Mouse (Mus musculus) layer of hippocampus, adult 11-12 months (tissue): ENCODE measurements around the gene Cd300ld5.
"Not testable (repeated sequence)": the region's sequence is repeated elsewhere in the genome, so short reads cannot be mapped to it uniquely, and the experiment has no call there.

Experiments used
- DNase-seq: peaks from one replicate; pipeline ENCODE4 v3.0.0; 2022; ENCODE audit warnings: low spot score

Gene Cd300ld5

DNA sequence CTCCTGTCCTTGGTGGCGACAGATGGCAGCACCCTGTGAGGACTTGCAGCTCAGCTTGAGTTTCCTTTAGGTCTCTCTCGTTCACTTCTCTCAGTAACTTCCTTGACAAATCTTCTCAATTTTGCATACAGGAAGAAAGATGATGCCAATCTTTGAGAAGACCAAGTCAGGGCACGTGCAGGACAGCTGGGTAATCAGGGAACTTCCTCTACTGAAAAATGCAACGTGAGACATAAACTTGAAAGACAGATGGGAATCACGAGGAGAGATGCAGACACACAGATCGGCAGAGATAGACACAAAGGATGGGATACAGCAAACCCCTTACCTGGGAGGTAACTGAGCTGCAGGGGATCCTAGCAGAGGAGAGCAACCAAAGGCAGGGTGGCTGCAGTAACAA lies at the start of gene Cd300ld5:
Cd300ld5 (minus strand) TSS at position 101 of the 400 bp plus-strand sequence.
- not testable (repeated sequence) for DNase-seq

DNA sequence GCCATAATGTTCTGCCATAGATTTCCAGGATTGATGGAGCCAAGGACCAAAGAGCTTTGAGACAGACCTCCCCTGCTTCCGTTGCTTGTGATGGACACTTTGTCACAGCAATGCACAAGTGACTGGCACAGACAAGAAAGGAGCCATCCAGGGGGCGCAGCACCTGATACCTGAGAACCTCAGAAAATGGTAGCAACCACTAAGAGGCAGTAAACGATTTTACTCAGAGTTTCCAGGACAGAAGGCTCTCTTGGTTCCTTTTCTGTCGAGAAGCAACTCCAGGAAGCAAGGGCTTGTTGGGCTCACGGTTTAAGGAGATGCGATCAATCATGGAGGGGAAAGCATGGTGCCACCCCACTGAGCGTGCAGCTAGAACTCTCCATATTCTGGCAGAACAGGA lies 48.6 kb upstream of the Cd300ld5 start:
- DNase-seq, result no peak

DNA sequence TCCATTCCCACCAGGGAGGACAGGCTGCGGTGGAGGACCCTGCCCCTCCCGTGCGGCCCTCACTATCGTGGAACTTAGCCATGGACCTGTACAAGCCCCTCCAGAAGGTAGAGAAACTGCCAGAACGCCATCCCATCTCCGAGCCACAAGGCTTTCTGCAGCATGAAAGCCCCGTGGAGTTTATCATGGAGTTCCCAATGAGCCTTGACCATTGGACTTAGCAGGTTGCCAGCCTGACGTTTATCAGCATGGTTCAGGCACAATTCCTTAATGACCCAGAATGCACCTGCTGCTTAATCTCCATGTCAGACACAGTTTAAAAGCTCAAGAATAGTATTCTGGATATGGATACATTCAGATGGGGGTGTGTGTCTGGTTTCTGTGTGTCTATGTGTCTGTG lies 47.5 kb upstream of the Cd300ld5 start:
- DNase-seq, result no peak

DNA sequence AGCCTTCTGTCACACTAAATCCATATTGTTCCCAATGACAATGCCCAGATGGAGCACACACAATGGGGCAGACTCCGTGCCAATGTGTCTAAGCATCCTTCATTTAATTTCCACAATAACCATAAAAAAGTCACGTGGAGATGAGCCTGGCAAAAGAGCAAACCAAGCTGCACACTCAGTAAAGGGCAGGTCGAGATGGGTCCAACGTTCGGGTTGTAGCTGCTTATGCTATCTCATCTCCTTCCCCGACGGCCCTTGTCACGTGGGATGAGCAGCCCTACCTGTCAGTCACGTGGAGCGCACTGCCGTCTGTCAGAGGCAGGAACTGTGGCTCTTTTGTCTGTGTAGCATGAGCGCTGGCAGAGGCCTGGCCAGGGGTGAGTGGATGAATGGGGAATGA lies 47.0 kb upstream of the Cd300ld5 start:
- DNase-seq, result no peak

DNA sequence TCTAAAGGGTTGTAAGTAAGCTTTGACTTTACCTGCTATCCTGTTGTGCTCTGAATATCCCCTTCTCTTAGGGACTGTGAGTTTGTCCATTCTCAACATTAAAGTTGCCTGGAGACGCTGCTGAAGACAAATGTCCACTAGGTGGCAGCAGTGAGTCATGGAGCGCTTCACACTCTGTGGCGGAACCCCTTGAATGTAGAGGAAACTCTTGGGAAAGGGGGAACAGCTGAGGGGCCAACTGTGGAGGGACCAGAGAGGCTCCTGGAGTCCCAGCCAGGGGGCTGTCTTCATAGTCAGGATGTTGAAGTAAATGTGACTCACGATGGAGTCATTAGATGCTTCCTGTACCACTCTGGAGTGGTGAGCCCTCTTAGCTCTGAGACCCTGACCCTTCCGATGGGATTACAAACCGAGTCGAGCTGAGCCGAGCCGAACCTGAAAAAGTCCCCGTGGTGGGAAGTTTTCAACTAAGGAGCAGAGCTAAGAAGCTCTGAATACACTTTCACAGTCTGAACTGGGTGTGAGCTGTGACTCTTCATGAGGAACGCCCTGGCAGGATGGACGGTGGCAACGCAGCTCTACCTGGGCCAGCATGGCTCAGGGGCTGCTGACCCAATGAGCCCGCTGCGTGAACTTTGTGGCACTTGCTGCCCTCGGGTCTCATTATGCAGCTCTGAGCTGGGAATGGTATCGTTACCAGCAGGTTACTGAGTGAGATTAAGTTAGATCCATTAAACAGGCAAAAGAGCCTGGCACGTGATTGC lies 46.0 kb upstream of the Cd300ld5 start:
- peak; percentile 85 for DNase-seq

DNA sequence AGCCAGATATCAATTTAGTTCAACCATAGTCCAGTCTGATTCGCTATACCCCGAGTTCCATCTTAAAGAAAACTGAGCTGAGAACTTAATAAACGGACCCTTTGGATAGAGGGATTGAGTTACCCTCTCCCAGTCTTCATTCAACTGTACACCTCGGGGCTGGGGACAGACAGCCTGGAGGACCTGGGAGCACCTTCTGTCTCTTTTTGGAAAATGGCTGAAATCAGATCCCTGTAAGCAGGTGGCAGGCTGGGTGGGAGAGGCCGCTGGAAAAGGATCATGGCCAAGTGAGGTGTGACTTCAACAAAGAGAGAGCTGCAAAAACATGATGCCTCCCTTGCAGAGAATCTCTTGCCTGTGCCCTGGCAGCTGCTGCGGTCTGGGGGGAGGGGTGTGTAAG lies 44.6 kb upstream of the Cd300ld5 start:
- DNase-seq, result no peak

DNA sequence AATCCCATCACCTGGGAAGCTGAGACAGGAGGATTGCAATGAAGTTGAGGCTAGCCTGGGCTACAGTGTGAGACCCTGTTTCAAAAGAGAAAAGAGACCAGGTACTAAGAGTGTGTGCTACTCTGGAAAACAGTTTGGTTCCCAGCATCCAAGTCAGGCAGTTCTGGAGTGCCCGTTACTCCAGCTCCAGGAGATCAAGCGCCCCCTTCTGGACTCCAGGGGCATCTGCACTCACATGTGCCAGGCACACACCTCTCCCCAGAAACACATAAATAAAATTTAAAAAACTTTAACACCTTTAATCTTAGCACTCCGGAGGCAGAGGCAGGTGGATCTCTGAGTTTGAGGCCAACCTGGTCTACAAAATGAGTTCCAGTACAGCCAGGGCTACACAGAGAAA lies 43.8 kb upstream of the Cd300ld5 start:
- DNase-seq, result no peak

DNA sequence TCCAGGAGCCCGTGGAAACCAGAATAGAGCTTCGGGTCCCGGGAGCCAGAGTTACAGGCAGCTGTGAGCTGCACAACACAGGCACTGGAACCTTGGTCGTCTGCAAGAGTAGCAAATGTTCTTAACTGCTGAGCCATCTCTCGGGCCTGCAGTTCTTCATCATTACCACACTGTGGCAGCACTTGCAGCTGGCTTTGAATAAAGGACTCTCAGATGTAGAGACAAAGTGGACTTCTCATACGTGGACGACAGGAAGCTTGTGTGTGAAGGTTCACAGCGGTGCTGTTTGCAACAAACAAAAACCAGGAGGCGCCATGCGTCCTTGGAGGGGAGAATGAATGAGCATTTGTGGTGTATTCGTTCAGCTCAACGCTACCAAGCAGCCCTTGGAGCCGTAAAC lies 43.3 kb upstream of the Cd300ld5 start:
- DNase-seq, result peak; percentile 68

DNA sequence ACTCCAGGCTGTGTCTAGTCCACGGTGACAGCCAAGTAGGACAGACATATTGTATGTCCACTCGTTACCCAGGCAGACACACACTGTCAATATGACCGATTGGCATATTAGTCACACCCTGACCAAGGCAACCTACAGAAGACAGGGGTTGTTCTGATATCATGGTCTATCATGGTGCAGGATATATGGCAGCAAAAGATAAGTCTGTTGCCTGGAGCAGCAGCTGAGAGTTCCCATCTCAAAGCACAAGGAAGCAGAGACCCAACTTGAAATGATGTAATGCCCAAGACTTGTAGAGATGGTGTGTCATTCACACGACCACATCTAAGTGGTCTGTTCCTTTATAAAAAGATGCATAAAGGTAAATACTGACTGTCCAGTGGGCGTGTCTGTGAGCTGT lies 41.1 kb upstream of the Cd300ld5 start:
- no peak for DNase-seq

DNA sequence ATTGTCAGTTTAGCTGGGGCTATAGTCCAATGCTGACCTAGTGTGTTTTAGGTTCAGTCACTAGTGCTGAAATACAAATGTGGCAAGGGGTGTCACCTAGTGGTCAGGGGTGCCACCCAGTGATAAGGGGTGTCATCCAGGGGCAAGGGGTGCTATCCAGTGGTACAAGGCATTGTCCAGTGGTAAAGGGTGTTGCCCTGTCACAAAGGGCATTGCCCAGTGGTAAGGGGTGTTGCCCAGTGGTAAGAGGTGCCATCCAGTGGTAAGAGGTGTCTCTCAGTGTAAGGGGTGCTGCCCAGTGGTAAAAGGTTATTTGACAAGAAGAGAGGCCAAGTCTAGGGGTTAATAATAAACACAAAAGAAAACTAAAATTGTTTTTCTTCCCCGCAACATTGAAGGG lies 39.9 kb upstream of the Cd300ld5 start:
- no peak for DNase-seq

DNA sequence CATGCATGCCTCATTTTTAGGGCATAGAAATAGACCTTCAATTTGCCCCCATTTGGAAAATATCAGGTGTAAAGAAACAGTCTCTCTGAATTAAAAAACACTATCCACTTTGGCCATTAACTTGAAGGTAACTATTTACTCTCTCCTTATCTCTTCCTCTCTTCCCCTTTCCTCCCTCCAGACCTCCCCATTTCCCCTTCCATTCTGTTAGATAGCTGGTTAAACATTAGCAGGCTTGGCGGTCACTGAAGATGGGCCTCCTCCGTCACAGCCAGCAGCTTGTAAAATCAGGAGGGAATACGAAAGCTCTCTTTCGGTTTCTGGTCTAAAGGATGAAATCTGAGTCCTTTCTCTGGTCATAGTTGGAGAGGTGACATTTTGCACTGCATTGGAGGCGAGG lies 38.3 kb upstream of the Cd300ld5 start:
- no peak for DNase-seq

DNA sequence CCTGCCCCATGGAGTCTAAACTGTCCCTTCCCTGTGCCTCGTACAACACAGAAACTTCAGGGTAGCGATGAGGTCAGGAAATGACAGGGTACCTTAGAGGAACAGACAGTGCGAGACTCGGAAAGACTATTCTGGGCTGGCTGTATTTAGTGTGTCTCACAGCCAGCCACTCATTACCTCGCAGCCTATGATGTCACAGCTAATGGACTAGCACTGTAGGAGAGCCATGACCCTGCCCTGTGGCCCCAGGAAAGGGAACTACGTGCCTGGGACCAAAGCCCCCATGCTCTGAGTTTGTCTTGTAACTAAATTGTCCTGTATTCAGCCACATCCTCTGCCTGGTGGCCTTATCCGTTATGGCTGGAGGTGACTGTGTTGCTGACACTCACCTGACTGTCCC lies 37.8 kb upstream of the Cd300ld5 start:
- DNase-seq, result no peak

DNA sequence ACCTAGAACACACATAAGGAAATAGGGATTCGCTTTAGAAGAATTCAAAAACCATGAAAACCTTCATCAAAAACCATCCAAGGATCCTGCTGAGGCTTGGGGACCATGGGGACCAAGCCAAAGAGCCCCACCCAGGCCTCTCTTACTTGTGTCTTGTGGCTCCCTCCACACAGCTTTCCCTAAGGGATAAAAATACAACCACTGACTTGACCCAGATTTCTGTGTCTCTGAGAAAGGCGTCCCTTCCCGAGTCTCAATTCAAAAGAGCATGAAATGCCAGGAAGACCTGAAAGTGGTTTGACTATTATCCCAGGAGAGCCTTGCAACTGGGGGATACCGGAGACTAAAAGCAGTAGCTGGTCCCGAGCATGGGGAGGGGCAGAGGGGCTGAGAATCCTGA lies 35.4 kb upstream of the Cd300ld5 start:
- no peak for DNase-seq

DNA sequence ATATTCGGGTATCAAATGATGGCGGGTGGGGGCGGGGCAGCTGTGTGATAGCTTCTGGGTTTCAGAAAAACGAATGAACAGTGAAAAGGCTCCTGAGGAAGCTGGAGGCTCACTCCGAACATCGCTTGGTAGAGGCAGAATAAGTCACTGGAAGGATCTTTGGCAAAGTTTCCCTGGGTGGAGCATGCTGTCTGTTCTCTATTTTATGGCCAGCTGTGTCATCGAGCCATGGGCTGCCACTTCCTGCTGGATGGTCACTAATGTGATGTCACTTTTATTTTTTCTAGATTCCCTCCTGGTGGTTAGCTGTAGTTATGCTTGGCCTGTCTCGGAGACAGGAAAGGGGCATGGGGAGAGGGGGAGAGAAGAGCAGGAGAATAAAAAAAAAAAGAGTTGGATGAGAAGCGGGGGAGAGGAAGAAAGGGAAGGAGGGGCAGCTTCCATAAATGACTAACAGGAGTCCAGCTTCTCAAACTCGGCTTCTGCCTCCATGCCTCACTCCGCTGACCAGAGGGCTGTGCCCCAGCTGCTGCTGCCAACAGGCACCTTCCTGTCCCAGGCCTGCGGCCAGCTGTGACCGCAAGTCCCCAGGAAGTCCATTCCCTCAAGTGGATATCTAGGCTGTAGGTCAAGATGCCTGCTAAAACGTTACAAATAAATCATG lies 34.2 kb upstream of the Cd300ld5 start:
- DNase-seq, result no peak

DNA sequence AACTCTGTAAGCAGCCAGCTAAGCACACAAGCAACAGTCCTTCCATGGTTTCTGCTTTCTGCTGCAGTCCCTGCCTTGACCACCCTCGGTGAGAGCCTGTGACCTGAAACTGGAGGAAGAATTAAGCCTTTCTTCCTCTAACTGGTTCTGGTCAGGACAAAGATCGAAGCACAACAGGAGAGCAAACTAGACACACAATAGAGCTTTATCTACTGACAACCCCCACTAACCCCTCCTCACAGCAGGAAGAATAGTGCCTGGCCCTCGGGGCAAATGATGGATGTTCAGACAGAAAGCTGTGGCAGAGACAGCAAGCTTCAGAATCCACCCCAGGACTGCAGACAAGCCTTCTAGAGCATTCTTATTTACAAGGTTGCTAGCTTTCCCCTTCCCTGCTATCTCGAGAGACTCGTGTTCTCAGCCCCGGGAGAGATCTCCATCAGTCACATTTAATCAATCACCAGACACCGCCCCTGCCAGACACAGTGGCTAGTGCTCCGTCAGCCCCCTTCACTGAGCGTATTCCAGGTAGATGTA lies 33.5 kb upstream of the Cd300ld5 start:
- DNase-seq, result no peak

DNA sequence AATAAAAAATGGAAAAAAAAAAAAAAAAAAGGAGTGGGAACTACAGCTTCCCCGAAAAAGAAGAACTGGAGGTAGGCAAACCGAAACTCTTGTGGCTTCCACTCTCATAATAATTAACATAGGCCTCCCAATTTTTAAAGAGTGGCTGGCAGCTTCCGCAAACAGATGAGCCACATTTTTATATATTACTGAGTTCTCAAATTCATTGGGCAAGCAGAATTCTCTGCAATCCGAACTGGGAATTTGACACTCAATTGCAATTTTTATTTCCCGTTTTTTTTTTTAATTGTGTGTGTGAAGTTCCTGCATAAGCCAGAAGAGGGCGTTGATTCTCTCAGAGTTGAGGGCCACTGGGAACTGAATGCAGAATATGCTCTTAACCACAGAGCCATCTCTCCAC lies 29.2 kb upstream of the Cd300ld5 start:
- DNase-seq, result no peak

DNA sequence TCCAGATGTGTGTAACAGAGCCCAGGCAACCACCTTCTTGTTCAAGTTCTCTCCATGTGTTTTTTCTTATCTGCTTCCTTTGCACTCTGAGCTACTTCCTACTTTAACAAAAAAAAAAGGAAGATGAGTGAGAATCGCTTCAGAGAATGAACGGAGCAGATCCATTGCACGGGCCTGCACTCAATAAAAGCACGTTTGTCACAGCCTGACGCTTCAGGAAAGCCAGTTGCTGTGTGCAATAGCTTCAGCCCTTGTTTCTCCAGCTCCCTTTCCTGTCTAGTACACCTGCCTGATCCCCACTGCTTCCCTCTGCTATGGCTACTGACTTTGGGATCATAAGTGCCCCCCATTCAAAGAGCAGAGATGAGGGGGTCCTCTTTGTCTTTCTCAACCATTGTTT lies 24.5 kb upstream of the Cd300ld5 start, which contains the start of gene Cd300e:
Cd300e (minus strand) TSS at position 101 of the 400 bp plus-strand sequence.
- DNase-seq, result no peak

DNA sequence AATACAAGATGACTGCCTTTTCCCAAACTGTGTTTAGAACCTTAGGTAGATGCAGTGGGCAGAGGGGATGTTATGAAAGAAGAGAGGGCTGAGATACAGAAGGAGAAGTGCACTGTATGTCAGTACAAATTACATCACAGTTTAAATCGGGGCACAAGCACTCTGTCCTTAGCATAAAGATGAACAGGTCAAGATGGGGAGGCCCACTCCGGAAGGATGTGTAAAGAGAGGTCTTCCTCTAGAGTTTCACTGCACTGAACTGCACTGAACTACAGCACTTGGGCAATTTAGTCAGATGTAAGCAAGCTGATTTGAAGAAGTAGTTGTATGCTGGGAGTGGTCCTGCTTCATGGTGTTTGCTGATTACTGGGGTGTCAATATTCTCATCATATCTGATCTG lies 22.2 kb upstream of the Cd300ld5 start:
- no peak for DNase-seq

DNA sequence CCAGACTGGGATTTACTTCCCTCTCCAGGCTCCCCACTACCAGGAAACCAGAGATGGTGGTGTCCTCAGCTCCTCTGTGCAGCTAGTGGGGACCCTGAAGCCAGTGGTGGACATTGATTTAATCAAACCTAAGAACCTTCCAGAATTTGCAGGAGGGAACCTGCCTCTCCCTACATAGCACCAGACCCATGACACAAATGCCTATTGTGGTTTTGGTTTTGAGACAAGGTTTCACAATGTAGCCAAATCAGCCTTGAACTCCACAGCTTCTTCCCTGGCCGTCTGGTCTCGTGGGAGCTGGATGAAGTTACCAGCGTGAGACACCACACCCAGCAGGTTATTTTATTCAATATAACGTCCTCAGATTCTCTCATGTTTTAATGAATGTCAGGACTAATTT lies 21.1 kb upstream of the Cd300ld5 start:
- no peak for DNase-seq

DNA sequence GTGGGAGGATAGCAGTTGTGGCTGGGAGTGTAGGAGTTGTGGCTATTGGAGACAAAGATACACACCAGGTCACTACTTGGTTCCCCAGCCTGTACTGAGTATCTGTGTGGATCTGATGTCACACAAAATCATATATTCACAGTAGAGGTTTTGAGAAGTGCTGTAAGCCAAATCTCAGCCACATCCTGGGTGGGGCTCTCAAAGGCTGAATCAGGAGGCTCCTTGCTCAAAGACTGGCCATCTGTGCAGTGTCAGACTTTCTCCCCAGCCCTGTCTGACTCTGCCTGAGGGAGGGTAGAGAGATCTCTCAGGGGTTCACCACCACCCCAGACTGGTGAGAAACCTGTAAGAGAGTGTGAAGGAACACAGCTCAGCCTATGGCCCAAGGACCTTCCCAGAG lies 17.0 kb upstream of the Cd300ld5 start:
- DNase-seq, result no peak

DNA sequence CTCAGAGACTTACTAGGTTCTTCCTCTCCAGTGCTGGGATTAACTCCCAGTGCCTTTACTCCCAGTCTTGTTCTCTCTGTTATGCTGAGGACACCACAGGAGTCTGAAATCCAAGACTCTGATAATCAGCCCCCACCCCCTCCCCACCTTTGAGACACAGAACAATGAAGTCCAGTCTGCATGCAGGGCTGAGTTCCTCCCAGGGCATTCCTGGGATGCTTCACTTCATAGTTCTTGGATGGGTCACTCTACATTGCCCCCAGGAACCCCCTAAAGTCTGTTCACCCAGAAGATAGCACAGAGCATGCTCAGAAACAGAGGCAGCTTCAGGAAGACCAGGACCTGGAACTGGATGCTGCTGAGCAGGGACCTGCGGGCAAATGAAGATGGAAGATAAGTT lies 15.4 kb upstream of the Cd300ld5 start:
- no peak for DNase-seq

DNA sequence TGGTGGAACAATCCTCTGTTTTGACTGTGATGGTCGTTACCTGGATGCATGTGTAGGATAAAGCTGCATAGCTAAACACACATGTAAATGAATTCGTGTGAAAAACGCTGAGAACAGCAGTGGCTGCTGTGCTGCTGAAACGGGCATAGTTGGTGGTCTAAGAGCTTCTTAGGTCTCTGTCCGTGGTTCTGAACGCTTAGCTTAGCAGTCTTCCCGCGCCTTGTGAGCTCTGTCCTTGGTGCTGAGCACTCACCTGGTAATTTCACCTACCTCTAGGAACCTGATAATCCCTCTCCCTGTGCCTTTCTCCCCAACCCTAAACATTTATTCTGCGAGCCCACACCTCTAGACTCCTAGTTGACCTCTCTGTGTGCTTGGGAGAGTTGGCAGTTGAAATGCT lies 14.6 kb upstream of the Cd300ld5 start:
- DNase-seq, result no peak

DNA sequence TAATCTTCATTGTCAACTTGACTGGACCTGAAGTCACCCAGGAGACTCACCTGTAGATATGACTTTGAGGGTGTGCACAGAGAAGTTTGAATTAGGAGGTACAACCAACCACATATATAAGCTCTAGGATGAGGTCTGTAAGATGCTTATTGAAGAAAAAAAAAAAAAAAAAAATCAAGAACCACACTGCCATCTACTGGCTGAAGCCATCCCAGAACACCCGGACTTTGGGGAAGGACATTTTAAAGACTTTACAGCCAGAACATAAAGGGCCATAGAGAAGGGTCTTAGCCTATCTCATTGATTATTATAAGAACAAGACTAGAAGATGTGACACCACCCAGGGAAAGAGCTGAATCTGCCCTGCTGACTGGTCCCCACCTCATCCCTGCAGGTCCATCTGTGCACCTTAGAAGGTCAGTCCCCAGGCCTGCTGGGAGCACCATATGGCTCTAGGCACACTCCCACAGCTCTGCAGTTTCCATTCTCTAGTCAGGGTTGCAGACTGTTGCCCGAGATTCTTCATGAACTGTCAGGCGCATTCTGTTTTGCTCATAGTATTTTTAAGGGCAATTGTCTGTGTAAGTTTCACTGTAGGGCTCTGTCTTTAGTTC lies 11.8 kb upstream of the Cd300ld5 start:
- no peak for DNase-seq
